Mouse (Mus musculus): ENCODE results near the gene 1700001P01Rik. TPM values are rescaled to one million over a fixed set of nuclear protein-coding genes. Genes with fewer than 3 reads are reported as not detected.

The 1700001P01Rik gene
- polyA plus RNA-seq, 1 experiment: not detected

DNA sequence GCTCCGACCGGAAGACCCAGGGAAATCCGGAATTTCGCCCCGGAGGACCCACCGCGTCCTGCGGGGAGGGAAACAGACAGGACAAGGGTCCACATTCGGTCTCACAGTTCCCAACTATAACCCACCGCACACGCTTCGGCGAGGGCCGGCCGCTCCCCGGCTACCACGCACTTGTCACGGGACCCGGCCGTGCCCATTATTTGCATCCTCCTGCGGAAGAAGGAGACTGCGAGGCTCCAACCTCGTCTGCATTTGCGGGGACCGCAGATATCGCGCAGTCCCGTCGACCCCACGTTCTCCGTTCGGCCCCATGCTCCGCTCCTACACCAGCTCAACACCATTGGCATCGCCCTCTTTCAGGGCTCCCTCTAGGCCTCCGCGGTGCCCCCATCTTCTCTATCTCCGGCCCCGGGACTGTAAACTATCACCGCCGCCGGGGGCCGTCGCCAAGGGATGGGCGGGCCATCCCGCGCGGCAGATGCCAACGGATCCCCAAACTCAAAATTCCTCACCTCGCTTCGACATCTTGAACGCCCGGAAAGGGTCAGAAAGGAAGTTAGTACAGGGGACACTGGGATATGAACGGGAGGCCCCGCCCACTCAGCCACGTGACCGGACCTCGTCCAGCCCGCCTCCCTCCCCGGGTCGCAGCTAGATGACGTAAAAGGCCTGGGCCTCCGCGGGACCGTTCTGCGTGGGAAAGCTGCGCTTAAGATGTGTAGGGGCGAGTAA lies 6.3 kb upstream of the 1700001P01Rik start, which contains the start of gene Rpl23:
TSS of gene Rpl23 (minus strand) at position 606 of the 732 bp plus-strand sequence.
- peak within 1 kb of the TSS; percentile 93 for H3K4me3 ChIP-seq (ENCODE audit: insufficient read depth, low read length)
- peak; percentile 93 for TF ChIP-seq POLR2A (IDR thresholded peaks at IDR 0.05; ENCODE audit: low read depth, low read length)
- no peak for TF ChIP-seq CTCF (IDR thresholded peaks at IDR 0.05; ENCODE audit: borderline replicate concordance, insufficient read depth, low read length)
- H3K4me1 ChIP-seq (ENCODE audit: control insufficient read depth, insufficient read depth, low read length): peaks cover 6% of the 10 kb centered on the region; the same call in 1 of the 2 replicates
- peak within 1 kb of the TSS; percentile 83 for H3K27ac ChIP-seq (ENCODE audit: insufficient read depth, low read length)

DNA sequence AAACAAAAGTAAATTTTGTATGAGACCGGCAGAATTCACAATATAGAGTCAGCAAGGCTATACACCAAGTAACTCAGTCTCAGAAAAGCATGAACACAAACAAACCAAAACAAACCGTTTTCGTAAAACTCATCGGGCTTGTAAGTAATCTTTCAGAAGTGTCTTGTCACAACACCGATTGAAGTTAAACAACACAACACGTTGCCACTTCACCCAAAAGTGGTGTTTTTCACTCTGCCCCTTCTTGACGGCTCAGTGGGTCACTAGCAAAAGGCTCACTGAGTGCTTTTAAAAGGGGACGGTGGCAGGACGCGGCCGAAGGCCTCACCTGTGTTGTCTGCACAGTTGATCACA lies 5.7 kb upstream of the 1700001P01Rik start:
- Histone ChIP-seq H3K4me1 (ENCODE audit: control insufficient read depth, insufficient read depth, low read length) (peaks cover 6% of the 10 kb centered on the region; the same call in 1 of the 2 replicates), H3K4me3 (ENCODE audit: insufficient read depth, low read length) (peak overlapping the region; percentile 93), H3K27ac (ENCODE audit: insufficient read depth, low read length) (peak overlapping the region; percentile 83)
- TF ChIP-seq CTCF (IDR thresholded peaks at IDR 0.05; ENCODE audit: borderline replicate concordance, insufficient read depth, low read length): no peak
- peak; percentile 16; the same call in 1 of the 2 replicates for TF ChIP-seq POLR2A (IDR thresholded peaks at IDR 0.05; ENCODE audit: low read depth, low read length)

GRCm38 (mm10) chr11:97779968-97780701 lies 4.4 kb upstream of the 1700001P01Rik start:
- no peak overlapping the region for H3K27ac ChIP-seq (ENCODE audit: insufficient read depth, low read length)
- H3K4me1 ChIP-seq (ENCODE audit: control insufficient read depth, insufficient read depth, low read length): peaks cover 6% of the 10 kb centered on the region; the same call in 1 of the 2 replicates
- H3K4me3 ChIP-seq (ENCODE audit: insufficient read depth, low read length): peak overlapping the region; percentile 93
- TF ChIP-seq POLR2A (IDR thresholded peaks at IDR 0.05; ENCODE audit: low read depth, low read length): no peak
- TF ChIP-seq CTCF (IDR thresholded peaks at IDR 0.05; ENCODE audit: borderline replicate concordance, insufficient read depth, low read length): no peak

DNA sequence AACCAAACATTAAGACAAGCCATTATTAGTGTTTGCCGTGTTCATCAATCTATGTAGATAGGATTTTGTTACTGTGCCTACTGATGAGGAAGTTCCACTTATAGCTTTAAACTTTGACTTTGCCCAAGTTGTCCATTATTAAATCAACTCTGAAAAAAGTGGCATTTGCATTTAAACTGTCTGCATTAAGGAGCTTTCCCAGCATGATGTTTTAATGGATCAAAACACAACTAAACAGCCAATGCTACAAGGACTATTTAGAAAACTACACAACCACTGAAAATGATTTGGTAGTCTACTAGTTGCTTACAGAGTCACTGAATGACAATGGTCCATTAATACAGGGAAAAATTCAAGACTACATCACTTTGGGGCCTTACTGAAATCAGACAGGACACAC lies 3.2 kb upstream of the 1700001P01Rik start:
- H3K4me1 ChIP-seq (ENCODE audit: control insufficient read depth, insufficient read depth, low read length): peaks cover 6% of the 10 kb centered on the region; the same call in 1 of the 2 replicates
- peak overlapping the region; percentile 14; the same call in 1 of the 2 replicates for H3K4me3 ChIP-seq (ENCODE audit: insufficient read depth, low read length)
- H3K27ac ChIP-seq (ENCODE audit: insufficient read depth, low read length): no peak overlapping the region
- TF ChIP-seq CTCF (IDR thresholded peaks at IDR 0.05; ENCODE audit: borderline replicate concordance, insufficient read depth, low read length) (no peak), POLR2A (IDR thresholded peaks at IDR 0.05; ENCODE audit: low read depth, low read length) (no peak)

- Histone ChIP-seq H3K27ac (ENCODE audit: insufficient read depth, low read length) (no peak overlapping the region), H3K4me3 (ENCODE audit: insufficient read depth, low read length) (no peak overlapping the region), H3K4me1 (ENCODE audit: control insufficient read depth, insufficient read depth, low read length) (peaks cover 6% of the 10 kb centered on the region; the same call in 1 of the 2 replicates)
- no peak for TF ChIP-seq POLR2A (IDR thresholded peaks at IDR 0.05; ENCODE audit: low read depth, low read length)
These were observed 1.4 kb upstream of the 1700001P01Rik start for GRCm38 (mm10) chr11:97777129-97777529.

GRCm38 (mm10) chr11:97776497-97777128 lies 895 bp upstream of the 1700001P01Rik start:
- TF ChIP-seq CTCF (IDR thresholded peaks at IDR 0.05; ENCODE audit: borderline replicate concordance, insufficient read depth, low read length) (no peak), POLR2A (IDR thresholded peaks at IDR 0.05; ENCODE audit: low read depth, low read length) (peak; percentile 41)
- H3K4me3 ChIP-seq (ENCODE audit: insufficient read depth, low read length): no peak overlapping the region
- no peak overlapping the region for H3K27ac ChIP-seq (ENCODE audit: insufficient read depth, low read length)
- H3K4me1 ChIP-seq (ENCODE audit: control insufficient read depth, insufficient read depth, low read length): peaks cover 6% of the 10 kb centered on the region; the same call in 1 of the 2 replicates

GRCm38 (mm10) chr11:97775186-97775585 lies 532 bp downstream of the 1700001P01Rik start:
- Histone ChIP-seq H3K4me1 (ENCODE audit: control insufficient read depth, insufficient read depth, low read length) (peaks cover 3% of the 10 kb centered on the region; the same call in 1 of the 2 replicates), H3K27ac (ENCODE audit: insufficient read depth, low read length) (no peak overlapping the region), H3K4me3 (ENCODE audit: insufficient read depth, low read length) (no peak overlapping the region)
- TF ChIP-seq CTCF (IDR thresholded peaks at IDR 0.05; ENCODE audit: borderline replicate concordance, insufficient read depth, low read length) (no peak), POLR2A (IDR thresholded peaks at IDR 0.05; ENCODE audit: low read depth, low read length) (no peak)

GRCm38 (mm10) chr11:97771410-97771809 lies 4.3 kb downstream of the 1700001P01Rik start:
- H3K4me1 ChIP-seq (ENCODE audit: control insufficient read depth, insufficient read depth, low read length): no peaks in the 10 kb centered on the region
- H3K4me3 ChIP-seq (ENCODE audit: insufficient read depth, low read length): no peak overlapping the region
- TF ChIP-seq CTCF (IDR thresholded peaks at IDR 0.05; ENCODE audit: borderline replicate concordance, insufficient read depth, low read length) (no peak), POLR2A (IDR thresholded peaks at IDR 0.05; ENCODE audit: low read depth, low read length) (no peak)
- H3K27ac ChIP-seq (ENCODE audit: insufficient read depth, low read length): no peak overlapping the region

- Histone ChIP-seq H3K4me3 (ENCODE audit: insufficient read depth, low read length) (no peak overlapping the region), H3K4me1 (ENCODE audit: control insufficient read depth, insufficient read depth, low read length) (no peaks in the 10 kb centered on the region; the same call in 1 of the 2 replicates), H3K27ac (ENCODE audit: insufficient read depth, low read length) (no peak overlapping the region)
- TF ChIP-seq CTCF (IDR thresholded peaks at IDR 0.05; ENCODE audit: borderline replicate concordance, insufficient read depth, low read length) (no peak), POLR2A (IDR thresholded peaks at IDR 0.05; ENCODE audit: low read depth, low read length) (no peak)
These were observed 6.0 kb downstream of the 1700001P01Rik start for GRCm38 (mm10) chr11:97769704-97770103.
